Mouse (Mus musculus): ENCODE data around the gene Pcnt. TPM values are rescaled to one million over a fixed set of nuclear protein-coding genes. Genes with fewer than 3 reads are reported as not detected.

Gene Pcnt
- 10 to 100 TPM in 1 of 2 experiments, 1 to 10 TPM in 1; 6.6 to 20.8 TPM for polyA plus RNA-seq (2012; fragmentation: generic; extraction: Trizol)

DNA sequence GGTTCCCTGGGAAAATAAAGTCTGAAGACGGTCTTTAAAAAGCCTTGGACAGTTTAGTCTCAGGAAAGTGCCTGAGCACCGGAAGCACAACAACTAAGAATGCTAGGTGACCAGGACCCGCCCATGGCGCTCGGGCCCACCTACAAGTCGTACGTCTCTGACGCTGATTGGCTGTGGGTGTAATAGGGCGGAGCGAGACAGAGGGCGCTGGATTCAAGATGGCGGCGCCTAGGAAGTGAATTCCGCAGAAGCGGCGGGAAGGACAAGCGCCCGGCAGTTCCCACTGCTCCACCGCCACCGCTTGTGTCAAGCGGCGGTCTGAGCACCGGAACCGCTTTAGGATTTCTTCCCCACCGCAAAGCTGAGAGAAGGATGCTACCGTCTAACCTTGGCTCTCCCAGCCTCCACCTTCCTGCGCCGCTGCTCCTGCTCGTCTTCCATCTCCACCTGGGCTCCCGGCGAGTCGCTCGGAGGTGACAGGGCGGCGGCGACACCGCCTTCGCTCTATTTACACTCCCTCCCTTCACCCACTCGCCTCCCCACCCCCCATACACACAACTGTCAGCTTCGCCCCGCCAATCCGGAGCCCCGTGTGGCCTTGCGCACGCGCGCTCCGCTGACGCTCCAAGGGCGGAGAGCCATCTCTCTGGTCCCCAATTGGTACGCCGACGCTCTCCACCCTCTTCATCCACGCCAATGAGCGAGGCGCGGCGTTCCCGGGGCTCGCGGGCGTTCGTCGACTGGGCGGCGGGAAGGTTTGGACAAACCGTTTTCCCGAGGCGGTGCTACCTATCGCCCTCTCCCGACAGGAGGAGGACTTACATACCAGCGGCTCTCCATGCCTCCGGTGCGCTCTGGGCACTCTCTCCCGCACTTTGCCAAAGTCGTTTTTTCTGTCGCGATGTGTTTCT is at the start of gene Pcnt:
Gene Pcnt (minus strand): TSS at position 609 of the 911 bp plus-strand sequence.

GRCm38 (mm10) chr10:76468203-76469162 is 25.9 kb upstream of the Pcnt start, which contains the start of the genes Mcm3ap and Ybey:
Gene Mcm3ap (plus strand): TSS chr10:76468927.
Gene Ybey (minus strand): TSS chr10:76469114.

GRCm38 (mm10) chr10:76448851-76449250 is 6.3 kb upstream of the Pcnt start, which contains the start of gene 2610028H24Rik:
Gene 2610028H24Rik (plus strand): TSS chr10:76449081.

GRCm38 (mm10) chr10:76440281-76440680 is 2.3 kb downstream of the Pcnt start, which contains the start of gene AC141477.1:
Gene AC141477.1 (minus strand): TSS chr10:76440444.

GRCm38 (mm10) chr10:76344711-76345539 is 97.7 kb downstream of the Pcnt start, which contains the start of gene Dip2a:
Gene Dip2a (minus strand): TSS chr10:76345291.

Other genes starting within 250 kb of the Pcnt start
- gene Prmt2, start 204.9 kb downstream of the Pcnt start, polyA plus RNA-seq (2012; fragmentation: generic; extraction: Trizol), result 10 to 100 TPM; 25.9 to 73.7 TPM
- 10 to 100 TPM in 1 of 2 experiments, under 1 TPM in 1; 0.20 to 12.9 TPM for gene S100b, start 188.9 kb downstream of the Pcnt start, polyA plus RNA-seq (2012; fragmentation: generic; extraction: Trizol)
- gene Dip2a, start 97.5 kb downstream of the Pcnt start, polyA plus RNA-seq (2012; fragmentation: generic; extraction: Trizol), result 10 to 100 TPM in 1 of 2 experiments, 1 to 10 TPM in 1; 2.4 to 17.1 TPM
- gene AC141477.1, start 2.3 kb downstream of the Pcnt start, polyA plus RNA-seq (2012; fragmentation: generic; extraction: Trizol), result not detected
- under 1 TPM in 1 of 2 experiments, not detected in 1; 0.02 TPM for gene 2610028H24Rik, start 6.3 kb upstream of the Pcnt start, polyA plus RNA-seq (2012; fragmentation: generic; extraction: Trizol)
- 10 to 100 TPM; 29.3 to 73.1 TPM for gene Mcm3ap, start 26.1 kb upstream of the Pcnt start, polyA plus RNA-seq (2012; fragmentation: generic; extraction: Trizol)
- 1 to 10 TPM in 1 of 2 experiments, under 1 TPM in 1; 0.84 to 3.0 TPM for gene Ybey, start 26.3 kb upstream of the Pcnt start, polyA plus RNA-seq (2012; fragmentation: generic; extraction: Trizol)
- gene Lss, start 88.8 kb upstream of the Pcnt start, polyA plus RNA-seq (2012; fragmentation: generic; extraction: Trizol), result 10 to 100 TPM; 10.1 to 15.0 TPM
- gene Spatc1l, start 119.5 kb upstream of the Pcnt start, polyA plus RNA-seq (2012; fragmentation: generic; extraction: Trizol), result under 1 TPM in 1 of 2 experiments, not detected in 1; 0.14 TPM
- gene Ftcd, start 132.9 kb upstream of the Pcnt start, polyA plus RNA-seq (2012; fragmentation: generic; extraction: Trizol), result under 1 TPM in 1 of 2 experiments, not detected in 1; 0.13 TPM
- gene Col6a2, start 180.8 kb upstream of the Pcnt start, polyA plus RNA-seq (2012; fragmentation: generic; extraction: Trizol), result 100 to 1,000 TPM in 1 of 2 experiments, 10 to 100 TPM in 1; 22.1 to 876 TPM

All from C3H10T1/2 (cell line).